Mouse (Mus musculus) liver, embryonic 11.5 days (tissue): ENCODE data around the gene Uckl1. TPM values are rescaled to one million over a fixed set of nuclear protein-coding genes. Genes with fewer than 3 reads are reported as not detected.

Experiments used
- ATAC-seq: fragments of 200-750 bp; cut with Nextera tagmentation; replicated peaks from 2 replicates; pipeline ENCODE4 v1.8.0; 2017; ENCODE audit warnings: moderate number of reproducible peaks, mild to moderate bottlenecking, moderate TSS enrichment, moderate library complexity; ENCODE audit not compliant: low FRiP score
- DNase-seq: peaks from one replicate; pipeline ENCODE4 v3.0.0-alpha.2; 2017; ENCODE audit warnings: low spot score
- H3K27ac ChIP-seq: fragments of 300-500 bp; sonication (generic); 2 replicates; pipeline ENCODE4 v1.5.1; 2014; ENCODE audit warnings: mild to moderate bottlenecking, low read depth, low read length, control low read depth
- H3K27me3 ChIP-seq: fragments of 300-500 bp; sonication (generic); replicated peaks from 2 replicates; pipeline ENCODE4 v1.6.1; 2014; ENCODE audit warnings: low read length, mixed read lengths; ENCODE audit not compliant: control insufficient read depth, insufficient read depth
- H3K36me3 ChIP-seq: fragments of 300-500 bp; sonication (generic); 2 replicates; pipeline ENCODE4 v1.6.1; 2014; ENCODE audit warnings: mild to moderate bottlenecking, low read length, moderate library complexity, mixed read lengths; ENCODE audit not compliant: control insufficient read depth, insufficient read depth
- H3K4me1 ChIP-seq: fragments of 300-500 bp; sonication (generic); replicated peaks from 2 replicates; pipeline ENCODE4 v1.6.1; 2014; ENCODE audit warnings: low read length, mixed read lengths; ENCODE audit not compliant: control insufficient read depth, insufficient read depth
- H3K4me2 ChIP-seq: fragments of 300-500 bp; sonication (generic); 2 replicates; pipeline ENCODE4 v1.6.1; 2014; ENCODE audit warnings: mild to moderate bottlenecking, control low read depth, moderate library complexity
- H3K4me3 ChIP-seq: fragments of 300-500 bp; sonication (generic); 2 replicates; pipeline ENCODE4 v1.5.1; 2014; ENCODE audit warnings: low read depth, low read length, control low read depth
- H3K9ac ChIP-seq: fragments of 300-500 bp; sonication (generic); 2 replicates; pipeline ENCODE4 v1.6.1; 2014; ENCODE audit warnings: low read depth, low read length, control low read depth
- H3K9me3 ChIP-seq: fragments of 300-500 bp; sonication (generic); 2 replicates; pipeline ENCODE4 v1.6.1; 2016; ENCODE audit warnings: low read length, inconsistent platforms, mixed read lengths; ENCODE audit not compliant: control insufficient read depth
- WGBS: fragments of 180-500 bp; shearing (Covaris S2); extraction: QIAGEN DNeasy Blood & Tissue Kit; methylation state at CpG from one replicate; pipeline ENCODE4 v1.1.7; 2014; 5-methylcytosine and 5-hydroxymethylcytosine counted together
- polyA plus RNA-seq: library from polyadenylated mRNA; unstranded; fragments of >200 nt; fragmentation: Nextera tagmentation; extraction: Ambion mirVana; gene quantifications from 2 replicates; pipeline ENCODE4 v1.2.1, GENCODE M21; 2014

The Uckl1 gene
- polyA plus RNA-seq, 1 experiment from 2014 or later: 44.5 TPM

- Histone ChIP-seq H3K9me3 (no peaks in the 10 kb centered on the region), H3K4me3 (no peak overlapping the region), H3K27ac (no peak overlapping the region), H3K4me2 (no peak overlapping the region), H3K36me3 (peaks cover 45% of the 10 kb centered on the region), H3K4me1 (peaks cover 19% of the 10 kb centered on the region), H3K9ac (no peak overlapping the region), H3K27me3 (no peaks in the 10 kb centered on the region)
- WGBS: 87% methylated on average over 5 of the region's 5 CpGs
- DNase-seq (no peak), ATAC-seq (no peak)
Measured at GRCm38 (mm10) chr2:181548682-181549081, 36.0 kb downstream of the Uckl1 start.

GRCm38 (mm10) chr2:181548227-181548626 is 36.5 kb downstream of the Uckl1 start:
- no peak for DNase-seq
- Histone ChIP-seq H3K4me1 (peaks cover 19% of the 10 kb centered on the region), H3K4me3 (no peak overlapping the region), H3K36me3 (peaks cover 45% of the 10 kb centered on the region), H3K27ac (no peak overlapping the region), H3K9me3 (no peaks in the 10 kb centered on the region), H3K9ac (no peak overlapping the region), H3K27me3 (no peaks in the 10 kb centered on the region), H3K4me2 (no peak overlapping the region)
- ATAC-seq: no peak
- 68% methylated on average over 1 of the region's 1 CpGs for WGBS

- WGBS: 62% methylated on average over 7 of the region's 7 CpGs
Measured at GRCm38 (mm10) chr2:181546142-181546541, 38.5 kb downstream of the Uckl1 start.

GRCm38 (mm10) chr2:181541761-181542380 is 42.8 kb downstream of the Uckl1 start:
- Histone ChIP-seq H3K36me3 (peaks cover 7% of the 10 kb centered on the region), H3K4me2 (no peak overlapping the region), H3K27ac (no peak overlapping the region), H3K9ac (no peak overlapping the region), H3K27me3 (no peaks in the 10 kb centered on the region), H3K9me3 (no peaks in the 10 kb centered on the region), H3K4me3 (no peak overlapping the region), H3K4me1 (peaks cover 22% of the 10 kb centered on the region)
- no peak for DNase-seq
- 87% methylated on average over 6 of the region's 6 CpGs for WGBS
- ATAC-seq: no peak

More at GRCm38 (mm10) chr2:181546142-181546541, 38.5 kb downstream of the Uckl1 start:
- Histone ChIP-seq H3K4me2 (peak overlapping the region; percentile 26), H3K9ac (no peak overlapping the region), H3K36me3 (peaks cover 39% of the 10 kb centered on the region), H3K27me3 (no peaks in the 10 kb centered on the region), H3K4me1 (peaks cover 19% of the 10 kb centered on the region), H3K9me3 (no peaks in the 10 kb centered on the region), H3K4me3 (no peak overlapping the region), H3K27ac (peak overlapping the region; percentile 64; the same call in 1 of the 2 replicates)
- ATAC-seq (peak; percentile 82), DNase-seq (no peak)

GRCm38 (mm10) chr2:181537444-181538047 is 47.1 kb downstream of the Uckl1 start:
- Histone ChIP-seq H3K27me3 (no peaks in the 10 kb centered on the region), H3K27ac (0 out of 2 replicates have a peak overlapping the region, but pooled peaks have one; percentile 6), H3K4me3 (no peak overlapping the region), H3K9me3 (no peaks in the 10 kb centered on the region), H3K36me3 (peaks cover 2% of the 10 kb centered on the region), H3K4me1 (peaks cover 13% of the 10 kb centered on the region), H3K4me2 (peak overlapping the region; percentile 23), H3K9ac (no peak overlapping the region)
- DNase-seq (no peak), ATAC-seq (peak; percentile 74)
- WGBS: 91% methylated on average over 2 of the region's 2 CpGs

- Histone ChIP-seq H3K36me3 (peaks cover 2% of the 10 kb centered on the region; the same call in 1 of the 2 replicates), H3K9ac (no peak overlapping the region), H3K4me2 (no peak overlapping the region), H3K4me1 (peaks cover 13% of the 10 kb centered on the region), H3K4me3 (no peak overlapping the region), H3K9me3 (no peaks in the 10 kb centered on the region), H3K27ac (no peak overlapping the region), H3K27me3 (no peaks in the 10 kb centered on the region)
- DNase-seq (no peak), ATAC-seq (no peak)
- 76% methylated on average over 2 of the region's 2 CpGs for WGBS
Measured at GRCm38 (mm10) chr2:181536410-181536809, 48.3 kb downstream of the Uckl1 start.

- no peak overlapping the region for H3K4me3 ChIP-seq
- whole genome bisulfite sequencing: 91% methylated on average over 3 of the region's 3 CpGs
- H3K27me3 ChIP-seq: no peaks in the 10 kb centered on the region
- H3K36me3 ChIP-seq: peaks cover 14% of the 10 kb centered on the region; the same call in 1 of the 2 replicates
- no peak overlapping the region for H3K27ac ChIP-seq
- H3K9ac ChIP-seq: no peak overlapping the region
- no peak overlapping the region for H3K4me2 ChIP-seq
- ATAC-seq (no peak), DNase-seq (no peak)
- no peaks in the 10 kb centered on the region for H3K9me3 ChIP-seq
- H3K4me1 ChIP-seq: peaks cover 7% of the 10 kb centered on the region
Measured at GRCm38 (mm10) chr2:181532589-181532988, 52.1 kb downstream of the Uckl1 start.

GRCm38 (mm10) chr2:181529076-181529475 is 55.6 kb downstream of the Uckl1 start:
- Histone ChIP-seq H3K4me2 (no peak overlapping the region), H3K27me3 (no peaks in the 10 kb centered on the region), H3K9me3 (no peaks in the 10 kb centered on the region), H3K4me3 (no peak overlapping the region), H3K4me1 (no peaks in the 10 kb centered on the region), H3K9ac (no peak overlapping the region), H3K36me3 (peaks cover 14% of the 10 kb centered on the region; the same call in 1 of the 2 replicates), H3K27ac (no peak overlapping the region)
- DNase-seq (no peak), ATAC-seq (no peak)
- 91% methylated on average over 1 of the region's 1 CpGs for WGBS

GRCm38 (mm10) chr2:181525526-181525925 is 59.2 kb downstream of the Uckl1 start:
- no peak overlapping the region for H3K4me3 ChIP-seq
- DNase-seq: no peak
- no peak overlapping the region for H3K4me2 ChIP-seq
- H3K4me1 ChIP-seq: peaks cover 23% of the 10 kb centered on the region
- H3K9ac ChIP-seq: no peak overlapping the region
- 84% methylated on average over 5 of the region's 5 CpGs for WGBS
- H3K36me3 ChIP-seq: peaks cover 18% of the 10 kb centered on the region; the same call in 1 of the 2 replicates
- H3K27me3 ChIP-seq: no peaks in the 10 kb centered on the region
- no peak overlapping the region for H3K27ac ChIP-seq
- H3K9me3 ChIP-seq: no peaks in the 10 kb centered on the region
- ATAC-seq: no peak
